In genomic region chr4:82704841-82705794, GRCm38 (mm10) we compare ENCODE assay signal across 8 mouse cellular contexts. TPM values are rescaled to one million over a fixed set of nuclear protein-coding genes. Genes with fewer than 3 reads are reported as not detected.
DNase-seq lines count a peak whose midpoint lies in the region; ATAC-seq and TF ChIP-seq lines count a peak whose summit lies in the region.

Gene Nfib, minus strand, starts transcription at chr4:82705750.

- no peaks in the 10 kb centered on the region for H3K9me3 ChIP-seq in lung, postnatal 0 days (ENCODE audit: low read length)
- H3K9me3 ChIP-seq in embryonic facial prominence, embryonic 15.5 days (replicated peaks), result no peaks in the 10 kb centered on the region
- no peaks in the 10 kb centered on the region for H3K9me3 ChIP-seq in heart, embryonic 14.5 days (ENCODE audit: control insufficient read depth, low read length)
- H3K9me3 ChIP-seq in stomach, postnatal 0 days (ENCODE audit: control insufficient read depth, low read length), result no peaks in the 10 kb centered on the region

- H3K9ac ChIP-seq in lung, postnatal 0 days (replicated peaks; ENCODE audit: low read depth), result no peak within 1 kb of the TSS
- no peak within 1 kb of the TSS for H3K9ac ChIP-seq in embryonic facial prominence, embryonic 15.5 days
- no peak within 1 kb of the TSS for H3K9ac ChIP-seq in heart, embryonic 14.5 days (ENCODE audit: low read length)
- H3K9ac ChIP-seq in stomach, postnatal 0 days (ENCODE audit: low read length), result no peak within 1 kb of the TSS

- 66% methylated on average over 23 of the region's 23 CpGs for WGBS in lung, postnatal 0 days
- WGBS in embryonic facial prominence, embryonic 15.5 days, result 53% methylated on average over 23 of the region's 23 CpGs
- 52% methylated on average over 23 of the region's 23 CpGs for WGBS in heart, embryonic 14.5 days
- 71% methylated on average over 23 of the region's 23 CpGs for WGBS in stomach, postnatal 0 days

- no peak for ATAC-seq in lung, postnatal 0 days
- ATAC-seq in embryonic facial prominence, embryonic 15.5 days (ENCODE audit: insufficient number of reproducible peaks, low FRiP score, low TSS enrichment, low read depth), result no peak
- ATAC-seq in heart, embryonic 14.5 days (ENCODE audit: insufficient number of reproducible peaks, insufficient read depth, low FRiP score, low read depth), result 0 out of 2 replicates have a peak, but pooled peaks have one; percentile 11
- ATAC-seq in stomach, postnatal 0 days (ENCODE audit: low FRiP score, low TSS enrichment), result no peak

- H3K27me3 ChIP-seq in lung, postnatal 0 days (replicated peaks; ENCODE audit: insufficient read depth, low read length), result no peaks in the 10 kb centered on the region
- peaks cover 4% of the 10 kb centered on the region; the same call in 1 of the 2 replicates for H3K27me3 ChIP-seq in embryonic facial prominence, embryonic 15.5 days
- H3K27me3 ChIP-seq in heart, embryonic 14.5 days (ENCODE audit: control insufficient read depth, insufficient read depth, low read length), result no peaks in the 10 kb centered on the region
- H3K27me3 ChIP-seq in stomach, postnatal 0 days (ENCODE audit: control insufficient read depth, insufficient read depth, low read length), result no peaks in the 10 kb centered on the region

- intact Hi-C loops in left cerebral cortex, postnatal 25 days (cut with DNase I), result no loop called here

- TF ChIP-seq EP300 in lung, postnatal 0 days (IDR thresholded peaks at IDR 0.05), result no peak
- TF ChIP-seq EP300 in stomach, postnatal 0 days (optimal IDR thresholded peaks at IDR 0.05), result no peak

- no peak within 1 kb of the TSS for H3K4me2 ChIP-seq in lung, postnatal 0 days (replicated peaks; ENCODE audit: low read depth, low read length)
- H3K4me2 ChIP-seq in embryonic facial prominence, embryonic 15.5 days (replicated peaks), result no peak within 1 kb of the TSS; the same call in 1 of the 2 replicates
- peak within 1 kb of the TSS; percentile 34 for H3K4me2 ChIP-seq in heart, embryonic 14.5 days (ENCODE audit: low read length)
- no peak within 1 kb of the TSS for H3K4me2 ChIP-seq in stomach, postnatal 0 days (replicated peaks; ENCODE audit: low read depth)

- no peaks in the 10 kb centered on the region for H3K4me1 ChIP-seq in lung, postnatal 0 days (ENCODE audit: insufficient read depth, low read depth, low read length)
- H3K4me1 ChIP-seq in embryonic facial prominence, embryonic 15.5 days, result peaks cover 22% of the 10 kb centered on the region; the same call in 1 of the 2 replicates
- peaks cover 33 to 61% of the 10 kb centered on the region in 2 experiments for H3K4me1 ChIP-seq in heart, embryonic 14.5 days (ENCODE audit: control insufficient read depth in 2 of 2, insufficient read depth in 2 of 2, low read length in 2 of 2)
- no peaks in the 10 kb centered on the region for H3K4me1 ChIP-seq in stomach, postnatal 0 days (replicated peaks; ENCODE audit: control insufficient read depth, insufficient read depth)

- no peak within 1 kb of the TSS for H3K27ac ChIP-seq in lung, postnatal 0 days (ENCODE audit: low read length)
- no peak within 1 kb of the TSS for H3K27ac ChIP-seq in embryonic facial prominence, embryonic 15.5 days (replicated peaks)
- peak within 1 kb of the TSS; percentile 66 to 72 for H3K27ac ChIP-seq in heart, embryonic 14.5 days (replicated peaks in 1 of 2; ENCODE audit: control insufficient read depth in 1 of 2, insufficient read depth in 1 of 2, low read depth in 2 of 2, low read length in 2 of 2)
- no peak within 1 kb of the TSS for H3K27ac ChIP-seq in stomach, postnatal 0 days (replicated peaks)

- TF ChIP-seq CTCF in lung, postnatal 0 days (IDR thresholded peaks at IDR 0.05), result no peak
- TF ChIP-seq CTCF in stomach, postnatal 0 days (IDR thresholded peaks at IDR 0.05; ENCODE audit: low read depth), result no peak

- DNase-seq in lung, postnatal 0 days (ENCODE audit: low spot score), result no peak
- no peak for DNase-seq in lung, adult 18-20 months
- peak in 1 of 2 experiments; percentile 20 for DNase-seq in left cerebral cortex, postnatal 25 days (ENCODE audit: low spot score in 2 of 2)
- no peak for DNase-seq in stomach, postnatal 0 days (ENCODE audit: low spot score)
- DNase-seq in thymus, postnatal 25 days, result no peak
- DNase-seq in lung, postnatal 25 days (ENCODE audit: low spot score), result no peak

- no peak within 1 kb of the TSS for H3K4me3 ChIP-seq in lung, postnatal 0 days (ENCODE audit: low read depth, low read length)
- no peak within 1 kb of the TSS for H3K4me3 ChIP-seq in embryonic facial prominence, embryonic 15.5 days (replicated peaks)
- H3K4me3 ChIP-seq in heart, embryonic 14.5 days (ENCODE audit: control insufficient read depth in 1 of 2, insufficient read depth in 1 of 2, low read depth in 1 of 2, low read length in 2 of 2), result no peak within 1 kb of the TSS
- no peak within 1 kb of the TSS for H3K4me3 ChIP-seq in stomach, postnatal 0 days (ENCODE audit: low read depth, low read length)

- H3K36me3 ChIP-seq in lung, postnatal 0 days (ENCODE audit: insufficient read depth, low read length), result no peaks in the 10 kb centered on the region
- H3K36me3 ChIP-seq in embryonic facial prominence, embryonic 15.5 days, result no peaks in the 10 kb centered on the region
- H3K36me3 ChIP-seq in heart, embryonic 14.5 days (ENCODE audit: control insufficient read depth, insufficient read depth, low read length), result no peaks in the 10 kb centered on the region
- no peaks in the 10 kb centered on the region for H3K36me3 ChIP-seq in stomach, postnatal 0 days (ENCODE audit: control insufficient read depth, insufficient read depth, low read length)

RNA-seq across cellular contexts. Expression of gene Nfib, which starts in this region (rescaled TPM):
- 52.1 and 63.7 TPM in 2 replicates for polyA plus RNA-seq in lung, postnatal 0 days (2015; fragmentation: Nextera tagmentation; extraction: Ambion mirVana)
- polyA plus RNA-seq in embryonic facial prominence, embryonic 15.5 days (2015; fragmentation: Nextera tagmentation; extraction: Ambion mirVana), result 85.7 and 89.2 TPM in 2 replicates
- polyA plus RNA-seq in heart, embryonic 14.5 days (2014; fragmentation: Nextera tagmentation; extraction: Ambion mirVana), result 78.1 and 79.8 TPM in 2 replicates
- 10 to 100 TPM; 83.6 to 91.1 TPM for total RNA-seq in left cerebral cortex, postnatal 25 days (2021)
- 18.8 and 19.9 TPM in 2 replicates for polyA plus RNA-seq in stomach, postnatal 0 days (2015; fragmentation: Nextera tagmentation; extraction: Ambion mirVana)

Comparison
In these comparisons a context has a peak if more than half of its experiments do, and no peak if none do; other contexts are left out.
1. H3K27ac ChIP-seq: peak in heart, embryonic 14.5 days (2 of 2); none in lung, postnatal 0 days (single experiment), embryonic facial prominence, embryonic 15.5 days (single experiment) and stomach, postnatal 0 days (single experiment).